Mouse (Mus musculus): ENCODE results near the gene Cgrrf1. TPM values are rescaled to one million over a fixed set of nuclear protein-coding genes. Genes with fewer than 3 reads are reported as not detected.
"Not testable (repeated sequence)": the region's sequence is repeated elsewhere in the genome, so short reads cannot be mapped to it uniquely, and the experiment has no call there.

Gene Cgrrf1
- total RNA-seq (2021): 10 to 100 TPM; 38.0 to 41.8 TPM
- long read RNA-seq, experiment 1, transcript Cgrrf1-201 (6 exons, 1,324 nt): major isoform, 45 of 51 reads
- long read RNA-seq, experiment 1, partial matches to known transcripts: 2 of 51 reads
- long read RNA-seq, experiment 1, other reads (novel, unspliced or antisense): 4 of 51 reads
- long read RNA-seq, experiment 2, transcript Cgrrf1-201 (6 exons, 1,324 nt): major isoform, 25 of 35 reads
- long read RNA-seq, experiment 2, partial matches to known transcripts: 4 of 35 reads
- long read RNA-seq, experiment 2, other reads (novel, unspliced or antisense): 3 of 35 reads

- DNase-seq: peak; percentile 97
Measured at GRCm38 (mm10) chr14:46831837-46832333, at the start of gene Cgrrf1. Gene Cgrrf1, plus strand, starts transcription at chr14:46832125.

- no peak for DNase-seq
Measured at GRCm38 (mm10) chr14:46782187-46782828, 49.6 kb upstream of the Cgrrf1 start.

- DNase-seq: no peak
Measured at GRCm38 (mm10) chr14:46783327-46783926, 48.5 kb upstream of the Cgrrf1 start.

GRCm38 (mm10) chr14:46785247-46785646 is 46.7 kb upstream of the Cgrrf1 start:
- no peak for DNase-seq

GRCm38 (mm10) chr14:46787454-46787786 is 44.5 kb upstream of the Cgrrf1 start:
- DNase-seq: peak; percentile 34

- peak; percentile 95 for DNase-seq
Measured at GRCm38 (mm10) chr14:46787787-46788504, 44.0 kb upstream of the Cgrrf1 start, which contains the start of gene Cnih1. Gene Cnih1, minus strand, starts transcription at chr14:46788411.

GRCm38 (mm10) chr14:46788505-46788901 is 43.4 kb upstream of the Cgrrf1 start:
- DNase-seq: peak; percentile 35

- no peak for DNase-seq
Measured at GRCm38 (mm10) chr14:46790303-46790702, 41.6 kb upstream of the Cgrrf1 start.

GRCm38 (mm10) chr14:46790723-46791122 is 41.2 kb upstream of the Cgrrf1 start:
- no peak for DNase-seq

- DNase-seq: peak; percentile 59
Measured at GRCm38 (mm10) chr14:46794157-46794556, 37.8 kb upstream of the Cgrrf1 start.

GRCm38 (mm10) chr14:46800684-46801345 is 31.1 kb upstream of the Cgrrf1 start:
- DNase-seq: no peak

GRCm38 (mm10) chr14:46803259-46803658 is 28.7 kb upstream of the Cgrrf1 start:
- DNase-seq: no peak

GRCm38 (mm10) chr14:46803791-46804190 is 28.1 kb upstream of the Cgrrf1 start:
- DNase-seq: no peak

- no peak for DNase-seq
Measured at GRCm38 (mm10) chr14:46806186-46806585, 25.7 kb upstream of the Cgrrf1 start.

- DNase-seq: no peak
Measured at GRCm38 (mm10) chr14:46807927-46808326, 24.0 kb upstream of the Cgrrf1 start.

- DNase-seq: no peak
Measured at GRCm38 (mm10) chr14:46815640-46816039, 16.3 kb upstream of the Cgrrf1 start.

- no peak for DNase-seq
Measured at GRCm38 (mm10) chr14:46816916-46817622, 14.9 kb upstream of the Cgrrf1 start.

- no peak for DNase-seq
Measured at GRCm38 (mm10) chr14:46818743-46819142, 13.2 kb upstream of the Cgrrf1 start.

GRCm38 (mm10) chr14:46819961-46820360 is 12.0 kb upstream of the Cgrrf1 start:
- not testable (repeated sequence) for DNase-seq

- peak; percentile 26 for DNase-seq
Measured at GRCm38 (mm10) chr14:46821271-46821872, 10.6 kb upstream of the Cgrrf1 start.

All from adrenal gland, postnatal 10 days (tissue).